Mouse (Mus musculus) ES-E14 (cell line): ENCODE results near the gene Lpp. TPM values are rescaled to one million over a fixed set of nuclear protein-coding genes. Genes with fewer than 3 reads are reported as not detected.

Experiments used
- DNase-seq: peaks from one replicate; pipeline ENCODE4 v3.0.0-alpha.2; 2013; ENCODE audit warnings: low read depth, low spot score
- H3K27ac ChIP-seq: 2 replicates; pipeline ENCODE4 v1.5.1; 2012; ENCODE audit warnings: low read depth, mild to moderate bottlenecking, low read length, moderate library complexity, mixed read lengths; ENCODE audit not compliant: poor library complexity, insufficient read depth, severe bottlenecking
- H3K36me3 ChIP-seq: 2 replicates; pipeline ENCODE4 v1.6.1; 2012; ENCODE audit warnings: mild to moderate bottlenecking, low read length, moderate library complexity, mixed read lengths; ENCODE audit not compliant: control insufficient read depth, poor library complexity, insufficient read depth, severe bottlenecking
- H3K4me1 ChIP-seq, 2 experiments: fragments of 150-350 bp in 1 of 2; sonication (generic) in 1 of 2; 2 replicates each; pipeline ENCODE4 v1.6.1; 2012; ENCODE audit warnings: low read length in 2 of 2, mild to moderate bottlenecking in 1 of 2, mixed read lengths in 1 of 2; ENCODE audit not compliant: control insufficient read depth in 2 of 2, insufficient read depth in 2 of 2, poor library complexity in 1 of 2
- H3K4me3 ChIP-seq, 2 experiments: fragments of 150-350 bp in 1 of 2; sonication (generic) in 1 of 2; 2 replicates each; pipeline ENCODE4 v1.5.1; 2012; ENCODE audit warnings: low read length in 2 of 2, low read depth in 1 of 2, mild to moderate bottlenecking in 1 of 2, mixed read lengths in 1 of 2; ENCODE audit not compliant: insufficient read depth in 1 of 2, poor library complexity in 1 of 2, severe bottlenecking in 1 of 2
- H3K9ac ChIP-seq: 2 replicates; pipeline ENCODE4 v1.6.1; 2012; ENCODE audit warnings: low read depth, mild to moderate bottlenecking, low read length, mixed read lengths; ENCODE audit not compliant: poor library complexity, insufficient read depth, severe bottlenecking
- H3K9me3 ChIP-seq: fragments of 150-350 bp; sonication (generic); 2 replicates; pipeline ENCODE4 v1.6.1; 2012; ENCODE audit warnings: low read depth, mild to moderate bottlenecking, low read length; ENCODE audit not compliant: control insufficient read depth, insufficient read depth
- CHD2 ChIP-seq: IDR thresholded peaks from 2 replicates; pipeline ENCODE4 v1.6.1; 2014; ENCODE audit warnings: mild to moderate bottlenecking, low read depth, low read length, inconsistent platforms
- HCFC1 ChIP-seq: IDR thresholded peaks from 2 replicates; pipeline ENCODE4 v1.6.1; 2012; ENCODE audit warnings: low read length, inconsistent platforms, borderline replicate concordance; ENCODE audit not compliant: insufficient read depth
- MAFK ChIP-seq: IDR thresholded peaks from 2 replicates; pipeline ENCODE4 v1.6.1; 2014; ENCODE audit warnings: mild to moderate bottlenecking, low read depth, low read length, inconsistent platforms; ENCODE audit not compliant: insufficient read depth
- ZC3H11A ChIP-seq: IDR thresholded peaks from 2 replicates; pipeline ENCODE4 v1.6.1; 2012; ENCODE audit warnings: low read depth, mild to moderate bottlenecking, inconsistent platforms, low read length, borderline replicate concordance
- ZNF384 ChIP-seq: IDR thresholded peaks from 2 replicates; pipeline ENCODE4 v1.6.1; 2012; ENCODE audit warnings: low read depth, low read length, inconsistent platforms
- in situ Hi-C, 2 experiments: fragments of 600-800 bp; cut with MboI; formaldehyde crosslinking; loops; one replicate each; pipeline ENCODE4 v1.15.1; 2025; ENCODE audit warnings: low sequenced_read_pairs in 2 of 2, inconsistent platforms in 1 of 2; ENCODE audit not compliant: unreplicated experiment in 2 of 2
- total RNA-seq: library from RNA; depleted of rRNA; stranded (reverse); fragments of 300-350 nt; gene quantifications from 2 replicates; pipeline ENCODE4 v1.2.3, GENCODE M21; 2012

Lpp gene
- total RNA-seq, 1 experiment: 31.4 TPM

- Histone ChIP-seq H3K27ac (no peak overlapping the region), H3K4me1 (no peaks in the 10 kb centered on the region), H3K36me3 (no peaks in the 10 kb centered on the region), H3K4me3 (no peak overlapping the region), H3K9me3 (no peaks in the 10 kb centered on the region), H3K9ac (no peak overlapping the region)
- DNase-seq: no peak
- in situ Hi-C loops: no loop called here
- TF ChIP-seq CHD2 (no peak), HCFC1 (no peak), MAFK (no peak), ZNF384 (no peak), ZC3H11A (no peak)
Observed at GRCm38 (mm10) chr16:24807565-24807964, 414.3 kb downstream of the Lpp start.

GRCm38 (mm10) chr16:24809811-24810210, 416.5 kb downstream of the Lpp start:
- in situ Hi-C loops: no loop called here
- no peak for TF ChIP-seq ZNF384
- no peak for TF ChIP-seq CHD2
- TF ChIP-seq MAFK: no peak
- TF ChIP-seq HCFC1: no peak
- TF ChIP-seq ZC3H11A: no peak

GRCm38 (mm10) chr16:24816621-24817020, 423.3 kb downstream of the Lpp start:
- Histone ChIP-seq H3K9me3 (no peaks in the 10 kb centered on the region), H3K27ac (no peak overlapping the region), H3K36me3 (no peaks in the 10 kb centered on the region), H3K4me1 (no peaks in the 10 kb centered on the region), H3K9ac (no peak overlapping the region), H3K4me3 (no peak overlapping the region)
- no peak for DNase-seq
- in situ Hi-C loops: no loop called here
- TF ChIP-seq ZC3H11A (no peak), HCFC1 (no peak), ZNF384 (no peak), MAFK (no peak), CHD2 (no peak)

More at GRCm38 (mm10) chr16:24809811-24810210, 416.5 kb downstream of the Lpp start:
- Histone ChIP-seq H3K9ac (no peak overlapping the region), H3K4me1 (no peaks in the 10 kb centered on the region), H3K36me3 (no peaks in the 10 kb centered on the region), H3K27ac (no peak overlapping the region), H3K4me3 (no peak overlapping the region), H3K9me3 (no peaks in the 10 kb centered on the region)
- no peak for DNase-seq

- DNase-seq: no peak
- Histone ChIP-seq H3K9ac (no peak overlapping the region), H3K36me3 (no peaks in the 10 kb centered on the region), H3K4me1 (no peaks in the 10 kb centered on the region), H3K9me3 (no peaks in the 10 kb centered on the region), H3K27ac (no peak overlapping the region), H3K4me3 (no peak overlapping the region)
- in situ Hi-C loops: no loop called here
- TF ChIP-seq HCFC1 (no peak), MAFK (no peak), CHD2 (no peak), ZNF384 (no peak), ZC3H11A (no peak)
Observed at GRCm38 (mm10) chr16:24817381-24817780, 424.1 kb downstream of the Lpp start.

- DNase-seq: no peak
- Histone ChIP-seq H3K9ac (no peak overlapping the region), H3K4me3 (no peak overlapping the region), H3K9me3 (no peaks in the 10 kb centered on the region), H3K4me1 (no peaks in the 10 kb centered on the region), H3K27ac (no peak overlapping the region), H3K36me3 (no peaks in the 10 kb centered on the region)
- no peak for TF ChIP-seq ZC3H11A
- TF ChIP-seq ZNF384: no peak
- no peak for TF ChIP-seq HCFC1
- TF ChIP-seq CHD2: no peak
- no peak for TF ChIP-seq MAFK
- in situ Hi-C loops: no loop called here
Observed at GRCm38 (mm10) chr16:24819127-24819526, 425.8 kb downstream of the Lpp start.
